In genomic region chr17:84850464-84850863, GRCm38 (mm10) we compare ENCODE assay signal across 23 mouse cellular contexts. TPM values are rescaled to one million over a fixed set of nuclear protein-coding genes. Genes with fewer than 3 reads are reported as not detected.
DNase-seq lines count a peak whose midpoint lies in the region; ATAC-seq and TF ChIP-seq lines count a peak whose summit lies in the region.
"Had no signal": no experiment of that assay in that cellular context is flagged by ENCODE, and none has a peak within 500 bp of the region (broad histone marks: within the 10 kb centered on the region; RNA-seq: fewer than 3 reads in every experiment).

No protein-coding gene starts in this region.

- peak; percentile 60 to 63; a peak in 3 of 4 replicates for ATAC-seq in hematopoietic stem cell, adult 5-6 weeks (replicated peaks in 1 of 2; ENCODE audit: insufficient read depth in 1 of 2, low FRiP score in 2 of 2, low TSS enrichment in 1 of 2, low read depth in 1 of 2, poor library complexity in 2 of 2, severe bottlenecking in 2 of 2)
- ATAC-seq: hindbrain, postnatal 0 days; Patski had no signal

- H3K27me3 ChIP-seq in CH12.LX (replicated peaks) (no peaks in the 10 kb centered on the region), myocyte (ENCODE audit: control insufficient read depth, insufficient read depth, insufficient read length) (peaks cover 16% of the 10 kb centered on the region)

- no peaks in the 10 kb centered on the region for H3K9me3 ChIP-seq in CH12.LX (replicated peaks; ENCODE audit: low read length)
- H3K9me3 ChIP-seq: embryonic facial prominence, embryonic 10.5 days; heart, embryonic 15.5 days had no signal

- H3K79me2 ChIP-seq in CH12.LX (replicated peaks; ENCODE audit: control insufficient read depth, extremely low read depth, insufficient read depth, poor library complexity, severe bottlenecking) (no peaks in the 10 kb centered on the region), myocyte (ENCODE audit: control insufficient read depth, insufficient read depth) (no peaks in the 10 kb centered on the region)

- H3K4me1 ChIP-seq in CH12.LX (ENCODE audit: control insufficient read depth in 1 of 2, insufficient read depth in 2 of 2): peaks cover 0 to 15% of the 10 kb centered on the region in 2 experiments; a peak in 2 of 4 replicates
- H3K4me1 ChIP-seq: heart, embryonic 15.5 days had no signal

- no peak overlapping the region for H3ac ChIP-seq in myocyte (ENCODE audit: control insufficient read depth, insufficient read length)

- TF ChIP-seq RAD21 in CH12.LX (IDR thresholded peaks at IDR 0.05; ENCODE audit: low read depth, low read length): no peak

- peak; percentile 32 for DNase-seq in CD4-positive helper T cell, adult 2 months (ENCODE audit: low read depth, low spot score)
- DNase-seq in CH12.LX (ENCODE audit: extremely low read depth): peak; percentile 26
- DNase-seq in cerebellum, adult 11 months: no peak
- no peak for DNase-seq in kidney, adult 18-20 months
- DNase-seq in Muller cell, postnatal 12 days (ENCODE audit: inconsistent ontology term): no peak
- DNase-seq: adrenal gland, postnatal 36 days; cerebellum, adult 18-20 months; cerebellum, postnatal 36 days; heart, adult 2 months; heart, postnatal 4 days; kidney, adult 2 months; kidney, postnatal 10 days; layer of hippocampus, adult 9-11 months; lung, adult 18-20 months; thymus, postnatal 14 days had no signal

- TF ChIP-seq POLR2A in CH12.LX (IDR thresholded peaks at IDR 0.05; ENCODE audit: low read depth, low read length) (no peak), myocyte (IDR thresholded peaks at IDR 0.05; ENCODE audit: insufficient read length, low read depth) (no peak)

- dilution Hi-C loops in CH12.LX (cut with MboI; ENCODE audit: extremely low pct_ligation_motif_present, extremely low pct_unique_long_range_greater_than_20kb, low sequenced_read_pairs): no loop called here

- no peak overlapping the region for H3K9ac ChIP-seq in CH12.LX (ENCODE audit: insufficient read depth, low read depth)
- H3K9ac ChIP-seq: heart, embryonic 15.5 days had no signal

- no peak for TF ChIP-seq CTCF in CH12.LX (conservative IDR thresholded peaks at IDR 0.05 in 1 of 2, IDR thresholded peaks at IDR 0.05 in 1 of 2; ENCODE audit: low read depth in 2 of 2, low read length in 2 of 2)

- H3K4me3 ChIP-seq in CH12.LX (replicated peaks in 1 of 3; ENCODE audit: low read depth in 2 of 3, low read length in 2 of 3, poor library complexity in 1 of 3): no peak overlapping the region
- no peak overlapping the region for H3K4me3 ChIP-seq in myocyte
- H3K4me3 ChIP-seq: embryonic facial prominence, embryonic 10.5 days; heart, adult 2 months; heart, embryonic 15.5 days had no signal

- in situ Hi-C loops in CH12.LX (cut with MboI; ENCODE audit: low pct_ligation_motif_present, low pct_unique_long_range_greater_than_20kb, low sequenced_read_pairs): no loop called here

- H3K27ac ChIP-seq in CH12.LX (ENCODE audit: insufficient read depth, low read depth): no peak overlapping the region
- H3K27ac ChIP-seq: embryonic facial prominence, embryonic 10.5 days; heart, adult 2 months; heart, embryonic 15.5 days; hindbrain, postnatal 0 days had no signal

- no peak for TF ChIP-seq EP300 in CH12.LX (IDR thresholded peaks at IDR 0.05; ENCODE audit: low read length)

- H3K4me2 ChIP-seq in CH12.LX (ENCODE audit: insufficient read depth, low read depth, poor library complexity, severe bottlenecking) (0 out of 2 replicates have a peak overlapping the region, but pooled peaks have one; percentile 26), myocyte (ENCODE audit: low read depth) (no peak overlapping the region)
- H3K4me2 ChIP-seq: heart, embryonic 15.5 days; liver, embryonic 11.5 days; midbrain, embryonic 11.5 days had no signal

- H3K36me3 ChIP-seq in CH12.LX (replicated peaks in 1 of 2; ENCODE audit: control insufficient read depth in 1 of 2, insufficient read depth in 1 of 2, low read length in 1 of 2) (no peaks in the 10 kb centered on the region), myocyte (ENCODE audit: control insufficient read depth, insufficient read depth) (no peaks in the 10 kb centered on the region)
- H3K36me3 ChIP-seq: embryonic facial prominence, embryonic 10.5 days; heart, embryonic 15.5 days had no signal

TF ChIP-seq in CH12.LX, 34 proteins besides CTCF, POLR2A, EP300 and RAD21:
- TF ChIP-seq GABPA (IDR thresholded peaks at IDR 0.05; ENCODE audit: insufficient replicate concordance, low read depth, low read length): no peak
- no peak for TF ChIP-seq ZC3H11A (IDR thresholded peaks at IDR 0.05; ENCODE audit: low read depth, low read length)
- TF ChIP-seq CHD1 (IDR thresholded peaks at IDR 0.05; ENCODE audit: low read depth, low read length): no peak
- TF ChIP-seq JUN (IDR thresholded peaks at IDR 0.05; ENCODE audit: insufficient read depth, low read depth, low read length): no peak
- TF ChIP-seq BHLHE40 (IDR thresholded peaks at IDR 0.05; ENCODE audit: low read depth, low read length): peak; percentile 41; the same call in 1 of the 2 replicates
- peak; percentile 47; the same call in 1 of the 2 replicates for TF ChIP-seq MAFK (IDR thresholded peaks at IDR 0.05; ENCODE audit: insufficient replicate concordance, low read length)
- no peak for TF ChIP-seq ELF1 (IDR thresholded peaks at IDR 0.05; ENCODE audit: low read depth, low read length)
- no peak for TF ChIP-seq NRF1 (IDR thresholded peaks at IDR 0.05; ENCODE audit: low read depth, low read length)
- TF ChIP-seq KAT2A (IDR thresholded peaks at IDR 0.05; ENCODE audit: insufficient replicate concordance, low read length): no peak

TF ChIP-seq in myocyte, 11 proteins besides CTCF, POLR2A, EP300 and RAD21:
- no peak for TF ChIP-seq CEBPB (IDR thresholded peaks at IDR 0.05; ENCODE audit: insufficient read depth, poor library complexity, severe bottlenecking)
- peak; percentile 21 for TF ChIP-seq USF1 (IDR thresholded peaks at IDR 0.05; ENCODE audit: low read depth)

RNA-seq across cellular contexts. Expression of gene Lrpprc, which starts 59.9 kb away (rescaled TPM):
- total RNA-seq in CH12.LX (2012; rRNA removed): 54.4 and 68.1 TPM in 2 replicates
- total RNA-seq in CH12.LX (2014; rRNA removed): 65.9 and 73.1 TPM in 2 replicates
- polyA plus RNA-seq in CH12.LX (2012; ENCODE audit: insufficient read length, low read depth): 61.4 and 73.8 TPM in 2 replicates
- total RNA-seq in hematopoietic stem cell, adult 5-6 weeks (2017): 57.8 and 68.4 TPM in 2 replicates
- 23.3 TPM for polyA plus RNA-seq in myocyte (2012; fragmentation: generic; extraction: Trizol)

Comparison
In these comparisons a context has a peak if more than half of its experiments do, and no peak if none do; other contexts are left out.
1. DNase-seq: peak in CD4-positive helper T cell, adult 2 months (single experiment) and CH12.LX (single experiment); none in cerebellum, adult 11 months (single experiment), kidney, adult 18-20 months (single experiment) and Muller cell, postnatal 12 days (single experiment).